Mouse (Mus musculus) lung, postnatal 0 days (tissue): ENCODE data around the gene Srf. TPM values are rescaled to one million over a fixed set of nuclear protein-coding genes. Genes with fewer than 3 reads are reported as not detected.

ENCODE experiments used
- ATAC-seq: fragments of 200-750 bp; cut with Nextera tagmentation; 2 replicates; pipeline ENCODE4 v1.8.0; 2017; ENCODE audit warnings: moderate library complexity
- DNase-seq: peaks from one replicate; pipeline ENCODE4 v3.0.0-alpha.2; 2016; ENCODE audit warnings: low spot score
- H3K27ac ChIP-seq: fragments of 300-500 bp; sonication (generic); 2 replicates; pipeline ENCODE4 v1.5.1; 2014; ENCODE audit warnings: antibody characterized with exemption, mild to moderate bottlenecking, low read length, mixed read lengths
- H3K27me3 ChIP-seq: fragments of 300-500 bp; sonication (generic); replicated peaks from 2 replicates; pipeline ENCODE4 v1.6.1; 2014; ENCODE audit warnings: low read length, mixed read lengths; ENCODE audit not compliant: insufficient read depth
- H3K36me3 ChIP-seq: fragments of 300-500 bp; sonication (generic); 2 replicates; pipeline ENCODE4 v1.6.1; 2014; ENCODE audit warnings: low read length, mixed read lengths; ENCODE audit not compliant: insufficient read depth
- H3K4me1 ChIP-seq: fragments of 300-500 bp; sonication (generic); 2 replicates; pipeline ENCODE4 v1.6.1; 2014; ENCODE audit warnings: antibody characterized with exemption, low read depth, low read length, mixed read lengths; ENCODE audit not compliant: insufficient read depth
- H3K4me2 ChIP-seq: fragments of 300-500 bp; sonication (generic); replicated peaks from 2 replicates; pipeline ENCODE4 v1.6.1; 2014; ENCODE audit warnings: low read depth, mild to moderate bottlenecking, low read length, moderate library complexity, mixed read lengths
- H3K4me3 ChIP-seq: fragments of 300-500 bp; sonication (generic); 2 replicates; pipeline ENCODE4 v1.5.1; 2014; ENCODE audit warnings: low read depth, low read length
- H3K9ac ChIP-seq: fragments of 300-500 bp; sonication (generic); replicated peaks from 2 replicates; pipeline ENCODE4 v1.6.1; 2014; ENCODE audit warnings: low read depth, mild to moderate bottlenecking
- H3K9me3 ChIP-seq: fragments of 300-500 bp; sonication (generic); 2 replicates; pipeline ENCODE4 v1.6.1; 2016; ENCODE audit warnings: low read length, mixed read lengths
- CTCF ChIP-seq: IDR thresholded peaks from 2 replicates; pipeline ENCODE4 v1.5.1; 2016; ENCODE audit warnings: antibody characterized with exemption, mild to moderate bottlenecking
- EP300 ChIP-seq: IDR thresholded peaks from 2 replicates; pipeline ENCODE4 v1.6.1; 2016; ENCODE audit warnings: antibody characterized with exemption, mild to moderate bottlenecking, control low read depth
- WGBS: fragments of 180-500 bp; shearing (Covaris S2); extraction: QIAGEN DNeasy Blood & Tissue Kit; methylation state at CpG from one replicate; pipeline ENCODE4 v1.1.7; 2014; 5-methylcytosine and 5-hydroxymethylcytosine counted together
- microRNA-seq: library from miRNA; unstranded; fragments of <30 nt; microRNA quantifications from one replicate; pipeline ENCODE4, GENCODE M21; 2016
- polyA plus RNA-seq: library from polyadenylated mRNA; unstranded; fragments of >200 nt; fragmentation: Nextera tagmentation; extraction: Ambion mirVana; gene quantifications from 2 replicates; pipeline ENCODE4 v1.2.1, GENCODE M21; 2015

Gene Srf
- polyA plus RNA-seq, 1 experiment from 2014 or later = 5.1 TPM

GRCm38 (mm10) chr17:46503847-46504638 is 51.9 kb downstream of the Srf start:
- 73% methylated on average over 14 of the region's 14 CpGs for WGBS
- H3K27ac ChIP-seq = no peak overlapping the region
- H3K27me3 ChIP-seq = no peaks in the 10 kb centered on the region
- DNase-seq (no peak), ATAC-seq (no peak)
- H3K9me3 ChIP-seq = no peaks in the 10 kb centered on the region
- no peaks in the 10 kb centered on the region for H3K36me3 ChIP-seq
- no peaks in the 10 kb centered on the region for H3K4me1 ChIP-seq
- no peak overlapping the region for H3K9ac ChIP-seq
- TF ChIP-seq EP300 (no peak), CTCF (no peak)
- no peak overlapping the region for H3K4me3 ChIP-seq
- H3K4me2 ChIP-seq = no peak overlapping the region

- Histone ChIP-seq H3K9me3 (no peaks in the 10 kb centered on the region), H3K4me3 (no peak overlapping the region), H3K4me2 (no peak overlapping the region), H3K4me1 (no peaks in the 10 kb centered on the region), H3K9ac (no peak overlapping the region), H3K27ac (no peak overlapping the region), H3K36me3 (no peaks in the 10 kb centered on the region), H3K27me3 (no peaks in the 10 kb centered on the region)
- DNase-seq = no peak
- ATAC-seq = no peak
- TF ChIP-seq CTCF (no peak), EP300 (no peak)
- 80% methylated on average over 2 of the region's 2 CpGs for WGBS
Measured at GRCm38 (mm10) chr17:46502775-46503174, 53.2 kb downstream of the Srf start.

Small RNA genes within 50 kb of the gene (microRNA-seq; reads per million reads assigned to microRNA genes)
- not detected for gene Mir6976

Other genes with a start within 250 kb of the Srf start
- 3.4 and 3.8 TPM in 2 replicates for gene Abcc10, start 227.8 kb downstream of the Srf start, polyA plus RNA-seq
- 5.8 and 6.3 TPM in 2 replicates for gene Zfp318, start 172.4 kb downstream of the Srf start, polyA plus RNA-seq
- gene Crip3, start 127.2 kb downstream of the Srf start, polyA plus RNA-seq = 0.76 and 0.81 TPM in 2 replicates
- gene Slc22a7, start 117.7 kb downstream of the Srf start, polyA plus RNA-seq = not detected in 2 replicates
- 0.04 TPM in 1 of 2 replicates, not detected in the other for gene Ttbk1, start 68.5 kb downstream of the Srf start, polyA plus RNA-seq
- gene Dnph1, start 59.5 kb downstream of the Srf start, polyA plus RNA-seq = 2.8 and 4.2 TPM in 2 replicates
- 3.5 and 3.8 TPM in 2 replicates for gene Cul9, start 9.8 kb downstream of the Srf start, polyA plus RNA-seq
- gene Ptk7, start 73.3 kb upstream of the Srf start, polyA plus RNA-seq = 73.2 and 75.8 TPM in 2 replicates
- gene Klc4, start 89.8 kb upstream of the Srf start, polyA plus RNA-seq = 36.5 and 38.4 TPM in 2 replicates
- gene Mrpl2, start 90.1 kb upstream of the Srf start, polyA plus RNA-seq = 69.2 and 88.6 TPM in 2 replicates
- gene Cul7, start 94.2 kb upstream of the Srf start, polyA plus RNA-seq = 21.8 and 22.1 TPM in 2 replicates
- gene Rrp36, start 118.2 kb upstream of the Srf start, polyA plus RNA-seq = 35.2 and 38.5 TPM in 2 replicates
- 113 and 114 TPM in 2 replicates for gene Mea1, start 122.6 kb upstream of the Srf start, polyA plus RNA-seq
- 96.7 and 111 TPM in 2 replicates for gene Klhdc3, start 124.7 kb upstream of the Srf start, polyA plus RNA-seq
- 31.7 and 31.8 TPM in 2 replicates for gene Ppp2r5d, start 148.9 kb upstream of the Srf start, polyA plus RNA-seq
- 18.5 and 23.4 TPM in 2 replicates for gene Pex6, start 155.3 kb upstream of the Srf start, polyA plus RNA-seq
- 13.0 and 14.9 TPM in 2 replicates for gene Gnmt, start 173.0 kb upstream of the Srf start, polyA plus RNA-seq
- 44.1 and 47.0 TPM in 2 replicates for gene Cnpy3, start 196.0 kb upstream of the Srf start, polyA plus RNA-seq
- 0.14 TPM in 1 of 2 replicates, not detected in the other for gene Ptcra, start 207.5 kb upstream of the Srf start, polyA plus RNA-seq
- 73.9 and 80.1 TPM in 2 replicates for gene 2310039H08Rik, start 216.5 kb upstream of the Srf start, polyA plus RNA-seq
- 83.2 and 83.7 TPM in 2 replicates for gene Rpl7l1, start 226.5 kb upstream of the Srf start, polyA plus RNA-seq